Mouse (Mus musculus) heart, postnatal 10 days (tissue): ENCODE measurements at regions not wholly inside any gene's neighbourhood (a gene's known extent, or its start where the extent isn't known, plus 50 kb on each side); places are given as distances from the start of the nearest gene placed in this dataset.
A peak's percentile ranks its signal among the peaks of the same experiment; 100 is the strongest.

ENCODE experiments used
- DNase-seq, 2 experiments: peaks; one replicate each; pipeline ENCODE4 v3.0.0; 2021
- intact Hi-C: fragments of 180-260 bp; cut with DNase I; formaldehyde crosslinking; loops from one replicate; pipeline ENCODE4 v1.15.1; 2025

DNA sequence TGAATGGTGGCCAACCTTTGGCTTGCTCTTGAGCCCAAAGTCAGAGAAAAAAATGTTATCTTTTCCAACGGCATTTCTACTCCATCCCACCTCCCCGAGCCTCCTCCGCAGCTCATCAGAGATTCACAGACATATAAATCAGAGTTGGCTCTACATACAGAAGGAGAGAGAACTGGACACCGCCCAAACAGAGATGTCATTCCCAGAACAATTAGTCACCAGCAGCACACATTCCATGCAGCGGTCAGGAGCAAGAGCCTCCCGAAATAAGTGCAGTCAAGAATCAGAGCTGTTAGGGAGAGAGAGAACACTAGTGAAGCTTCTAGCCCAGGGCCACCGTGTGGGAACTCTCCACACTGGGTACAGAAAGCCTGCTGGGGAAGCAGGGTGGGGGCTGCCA lies 121.2 kb upstream of the Dyrk2 start:
- DNase-seq: peak; percentile 71 to 84
- intact Hi-C loops: no loop called here

DNA sequence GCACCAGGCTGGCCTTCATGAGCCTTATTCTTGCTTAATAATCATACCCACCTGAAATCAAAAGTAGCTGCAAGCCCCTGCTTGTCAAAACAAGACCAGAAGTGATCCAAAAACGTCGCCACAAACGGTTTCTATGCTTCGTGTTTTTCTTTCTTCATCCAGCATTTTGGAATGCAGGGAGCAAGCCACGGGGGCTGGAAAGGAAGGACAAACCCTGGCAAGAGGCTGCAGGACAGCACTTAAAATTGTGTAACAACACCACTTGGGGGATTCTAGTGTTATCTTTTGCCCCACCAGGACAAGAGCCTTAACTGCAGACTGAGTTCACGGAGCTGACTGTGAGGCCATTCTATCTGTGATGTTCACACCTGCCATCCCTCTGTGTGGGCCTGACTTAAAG lies 120.5 kb upstream of the Dyrk2 start:
- peak in 1 of 2 experiments; percentile 37 for DNase-seq
- intact Hi-C loops: no loop called here

DNA sequence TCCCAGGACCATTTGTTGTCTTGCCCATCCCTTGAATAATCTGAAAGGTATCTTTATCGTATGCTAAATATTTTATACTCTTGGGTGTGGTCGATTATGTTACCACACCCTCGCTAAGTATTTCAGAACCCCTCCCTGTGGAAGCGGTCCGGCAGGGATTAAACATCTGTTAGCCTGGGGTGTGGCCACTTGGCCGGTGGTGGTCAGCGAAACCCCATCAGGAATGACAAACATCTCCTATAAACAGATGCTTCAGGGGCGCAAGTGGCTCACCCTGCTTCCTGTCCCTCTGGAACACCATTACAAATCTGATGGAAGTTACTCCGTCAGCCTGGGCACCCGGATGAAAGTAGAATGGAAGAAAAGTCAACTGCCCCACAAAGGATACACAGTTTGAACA lies 119.8 kb upstream of the Dyrk2 start:
- DNase-seq: no peak
- intact Hi-C loops: no loop called here

DNA sequence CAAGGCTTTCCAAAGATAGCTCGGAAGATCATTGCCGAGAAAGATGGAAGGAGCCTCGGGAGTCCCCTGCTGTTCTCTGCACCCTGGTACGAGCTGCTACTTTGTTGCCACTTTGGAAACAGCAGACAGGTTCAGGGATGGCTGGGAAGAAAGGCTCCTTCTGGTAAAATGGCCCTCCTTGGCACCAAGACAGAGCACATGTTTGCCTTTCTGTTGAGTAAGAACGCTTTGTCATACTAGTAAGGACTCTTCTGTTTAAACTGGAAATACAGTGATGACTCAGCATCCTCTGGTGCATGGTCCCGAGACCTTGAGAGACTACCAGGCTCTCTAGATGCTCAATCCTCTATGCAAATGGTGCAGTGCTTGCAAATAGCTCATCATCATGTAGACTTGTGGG lies 118.2 kb upstream of the Dyrk2 start:
- no peak for DNase-seq
- intact Hi-C loops: no loop called here

DNA sequence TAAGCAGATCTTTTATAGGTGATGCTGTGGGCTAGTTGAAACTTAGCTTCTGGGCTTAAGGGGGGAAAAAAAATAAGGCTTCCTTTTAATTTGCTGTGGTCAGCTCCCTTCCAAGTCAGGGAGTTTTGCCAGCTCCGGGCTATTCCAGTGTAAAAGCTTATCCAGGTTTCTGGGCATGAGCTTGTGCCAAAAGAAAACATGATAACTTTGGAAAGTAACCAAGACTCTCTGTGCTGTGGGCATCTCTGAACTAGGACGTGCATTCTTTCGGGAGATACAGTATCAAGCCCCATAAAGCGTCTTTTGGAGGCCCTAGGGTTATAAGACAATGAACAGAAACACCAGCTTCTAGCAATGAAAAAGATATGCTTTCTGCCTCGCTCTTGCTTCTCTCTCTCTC lies 114.6 kb upstream of the Dyrk2 start:
- intact Hi-C loops: loop anchor here (5.0 kb wide), 1 partner anchor 112 kb away; the partner anchor contains the start of gene Dyrk2
- peak; percentile 52 to 63 for DNase-seq

DNA sequence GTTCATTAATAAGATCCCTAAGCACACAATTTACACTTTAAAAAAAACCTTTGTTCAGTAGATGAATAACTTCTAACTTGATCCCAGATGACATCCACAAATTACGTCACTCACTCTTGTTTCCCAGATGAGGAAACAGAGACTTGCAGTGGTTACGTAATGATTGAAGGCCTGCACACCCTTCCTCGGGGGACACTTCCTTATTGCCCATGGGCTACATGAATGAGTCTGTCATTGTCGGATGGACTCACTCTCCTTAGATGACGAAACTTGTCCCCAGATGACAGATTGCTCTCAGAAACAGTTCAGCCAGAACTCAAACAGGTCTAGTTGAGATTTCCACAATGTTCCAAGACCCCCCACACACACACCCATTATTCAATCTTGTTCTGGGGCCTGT lies 111.4 kb upstream of the Dyrk2 start:
- no peak for DNase-seq
- intact Hi-C loops: loop anchor here (5.0 kb wide), 1 partner anchor 109 kb away; the partner anchor contains the start of gene Dyrk2

DNA sequence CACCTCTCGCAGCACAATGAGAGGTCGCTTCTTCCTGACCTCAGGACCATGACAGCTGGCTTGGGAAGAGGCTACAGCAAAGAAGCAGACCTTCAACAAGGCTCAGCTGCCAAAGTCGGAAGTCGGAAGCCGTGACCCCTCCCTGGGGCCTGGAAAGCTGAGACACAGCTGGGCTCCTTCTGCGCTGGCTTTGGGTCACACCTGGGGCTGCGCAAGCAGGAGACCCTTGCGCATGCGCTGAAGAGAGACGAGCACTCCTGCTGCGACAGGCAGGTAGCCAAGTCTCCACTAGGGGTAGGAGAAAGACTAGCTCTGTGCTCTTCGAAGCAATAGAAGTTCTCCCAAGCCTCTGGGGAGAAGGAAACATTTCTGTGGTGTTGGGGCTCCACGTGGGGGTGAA lies 109.3 kb upstream of the Dyrk2 start:
- intact Hi-C loops: no loop called here

DNA sequence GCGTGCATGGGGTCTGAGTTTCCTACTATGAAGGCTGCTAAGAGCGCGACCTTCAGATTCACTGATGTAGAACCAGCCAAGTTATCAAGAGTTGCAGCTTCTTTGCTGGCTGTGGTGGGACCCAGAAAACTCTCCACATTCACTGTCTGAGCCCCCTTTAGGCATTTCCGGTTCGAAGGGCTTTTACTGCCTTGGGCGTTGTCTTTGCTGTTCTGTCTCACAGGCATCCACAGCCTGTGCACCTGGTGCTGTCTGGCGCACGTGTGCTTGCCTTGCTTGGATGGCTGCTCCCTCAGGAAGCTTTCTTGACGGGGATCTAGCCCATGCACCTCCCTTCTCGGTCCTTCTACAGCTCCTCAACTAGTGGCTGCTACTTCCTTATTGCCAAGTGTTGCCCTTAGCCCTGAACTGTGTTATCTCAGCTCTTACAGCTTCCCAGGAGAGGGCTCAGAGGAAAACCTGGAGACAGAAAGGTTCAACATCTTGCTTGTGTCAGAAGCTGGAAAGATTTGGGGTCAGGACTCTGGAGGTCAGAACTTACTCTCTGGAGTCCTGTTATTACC lies 108.3 kb upstream of the Dyrk2 start:
- intact Hi-C loops: no loop called here
- no peak for DNase-seq

More for the DNA sequence above, 109.3 kb upstream of the Dyrk2 start:
- peak in 1 of 2 experiments; percentile 23 for DNase-seq

DNA sequence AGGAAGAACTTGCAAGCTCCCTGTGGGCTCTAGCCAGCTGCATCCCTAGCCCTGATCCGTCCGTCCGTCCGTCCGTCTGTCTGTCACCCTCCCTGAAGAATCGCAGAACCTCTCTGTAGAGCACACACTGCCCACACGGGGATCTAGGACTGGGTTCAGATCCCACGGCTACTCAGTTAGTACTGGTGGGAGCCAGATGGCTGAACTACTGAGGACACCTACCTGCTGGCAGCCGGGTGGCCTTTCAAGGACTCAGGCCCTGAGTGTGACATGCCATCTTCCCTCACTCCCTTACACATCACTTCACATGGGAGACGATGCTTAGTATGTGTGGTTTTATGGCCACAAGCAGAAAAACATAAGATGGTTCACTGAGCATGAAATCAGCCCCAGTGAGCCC lies 106.4 kb upstream of the Dyrk2 start:
- intact Hi-C loops: no loop called here
- DNase-seq: no peak

DNA sequence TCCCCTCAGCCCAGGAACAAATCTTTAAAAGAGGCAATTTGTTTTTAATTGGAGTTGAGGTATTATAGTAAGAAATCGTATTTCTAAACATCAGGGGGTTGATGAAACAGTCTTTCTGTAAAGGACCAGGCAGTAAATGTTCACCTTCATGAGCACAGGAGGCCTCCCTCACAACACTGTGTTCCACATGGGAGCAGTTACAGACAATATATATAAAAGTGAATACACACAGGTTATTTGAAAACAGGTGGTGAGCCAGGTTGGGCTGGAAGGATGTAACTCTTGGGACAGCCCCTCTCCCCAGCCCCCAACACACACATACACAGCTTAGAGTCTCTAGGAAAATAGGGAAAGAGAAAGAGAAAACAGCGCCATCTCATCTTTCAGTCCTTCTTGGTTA lies 105.8 kb upstream of the Dyrk2 start:
- DNase-seq: no peak
- intact Hi-C loops: no loop called here

DNA sequence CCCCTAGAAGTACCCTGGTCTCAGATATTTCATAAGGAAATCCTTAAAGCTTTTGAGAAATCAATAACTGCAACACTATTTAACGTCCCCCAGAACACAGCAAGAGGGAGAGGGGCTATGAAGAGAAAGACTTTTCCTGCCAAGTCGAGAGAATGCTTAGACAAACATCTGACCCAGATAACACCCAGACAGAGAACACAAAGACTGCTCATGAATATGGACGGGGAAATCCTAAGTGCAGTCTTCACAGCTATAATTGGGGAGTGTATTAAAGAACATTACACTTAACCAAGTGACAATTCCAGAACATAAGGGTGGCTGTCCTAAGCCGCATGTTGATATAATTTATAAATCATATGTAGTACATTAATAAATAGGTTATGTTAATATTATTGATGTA lies 103.3 kb upstream of the Dyrk2 start:
- no peak for DNase-seq
- intact Hi-C loops: no loop called here

DNA sequence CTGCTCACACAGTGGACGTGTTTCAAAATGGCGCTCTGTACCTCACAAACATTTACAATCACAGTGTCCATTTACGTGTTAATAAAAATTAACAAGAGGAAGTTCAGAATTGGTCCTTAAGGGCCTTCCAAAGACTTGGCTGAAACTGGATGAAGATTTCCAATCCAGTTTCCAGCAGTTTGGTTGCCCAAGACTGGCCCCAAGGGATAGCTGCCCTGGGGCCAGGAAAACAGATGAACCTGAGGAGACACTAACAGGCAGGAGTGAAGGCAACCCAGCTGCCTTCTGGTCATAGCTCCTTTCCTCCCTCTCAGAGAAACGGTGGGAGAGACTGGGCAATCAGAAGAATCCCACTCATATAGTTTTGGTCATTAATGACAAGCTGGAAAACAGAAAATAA lies 102.6 kb upstream of the Dyrk2 start:
- intact Hi-C loops: no loop called here
- no peak for DNase-seq

DNA sequence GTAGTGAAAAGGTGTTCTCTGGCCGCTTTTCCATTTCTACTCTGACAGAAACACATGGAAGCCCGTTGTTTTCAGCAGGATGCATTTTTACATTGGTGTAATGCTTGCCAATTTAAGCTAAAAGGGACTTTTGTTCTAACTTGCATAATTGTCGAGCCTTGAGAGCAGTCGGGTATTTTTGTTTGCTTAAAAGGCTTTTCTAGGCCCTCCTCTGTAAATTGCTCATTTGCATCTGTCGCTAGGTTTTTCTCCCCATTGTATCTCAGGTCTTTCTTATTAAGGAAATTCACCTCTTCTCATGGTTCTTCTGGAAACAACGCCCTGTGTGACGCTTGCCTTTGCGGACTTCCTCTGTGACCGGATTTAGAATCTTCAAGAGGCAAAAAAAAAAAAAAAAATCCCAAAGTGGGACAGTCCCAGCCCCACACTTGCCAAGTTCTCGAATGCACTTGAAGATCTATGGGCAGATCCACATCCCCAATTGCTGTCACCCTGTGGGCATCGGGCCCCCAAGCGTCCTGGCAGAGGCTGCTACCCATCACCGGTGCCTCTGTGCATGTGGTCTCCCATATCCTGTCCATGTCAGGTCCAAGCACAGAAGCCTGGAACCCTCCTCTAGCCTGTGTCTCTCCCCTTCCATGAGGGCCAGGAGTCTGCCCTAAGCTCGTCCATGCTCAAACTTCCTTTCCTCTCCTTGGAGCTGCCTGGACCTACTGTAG lies 100.6 kb upstream of the Dyrk2 start:
- intact Hi-C loops: no loop called here
- no peak for DNase-seq

DNA sequence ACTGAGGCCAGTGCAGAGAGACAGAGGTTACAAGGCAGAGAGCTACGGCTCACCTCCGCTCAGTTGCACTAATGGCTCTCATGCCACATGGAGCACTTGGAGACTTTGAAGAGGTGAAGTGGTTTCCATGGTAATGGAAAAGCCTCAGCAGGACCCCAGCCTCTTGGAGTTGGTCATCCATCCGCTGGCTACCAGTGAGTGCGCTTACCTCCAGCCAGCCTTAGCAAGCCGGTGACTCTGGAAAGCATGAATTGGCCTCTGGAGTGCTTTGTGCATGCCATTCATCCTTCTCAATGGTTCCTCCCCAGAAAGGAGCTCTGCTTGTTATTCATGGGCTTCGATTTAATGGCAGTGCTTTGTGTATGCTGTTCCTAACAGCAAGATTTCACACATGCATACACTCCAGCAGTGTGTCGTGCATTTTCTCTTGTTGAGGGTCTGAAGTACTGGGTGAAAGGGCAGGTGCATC lies 91.7 kb upstream of the Dyrk2 start:
- intact Hi-C loops: no loop called here
- DNase-seq: no peak

DNA sequence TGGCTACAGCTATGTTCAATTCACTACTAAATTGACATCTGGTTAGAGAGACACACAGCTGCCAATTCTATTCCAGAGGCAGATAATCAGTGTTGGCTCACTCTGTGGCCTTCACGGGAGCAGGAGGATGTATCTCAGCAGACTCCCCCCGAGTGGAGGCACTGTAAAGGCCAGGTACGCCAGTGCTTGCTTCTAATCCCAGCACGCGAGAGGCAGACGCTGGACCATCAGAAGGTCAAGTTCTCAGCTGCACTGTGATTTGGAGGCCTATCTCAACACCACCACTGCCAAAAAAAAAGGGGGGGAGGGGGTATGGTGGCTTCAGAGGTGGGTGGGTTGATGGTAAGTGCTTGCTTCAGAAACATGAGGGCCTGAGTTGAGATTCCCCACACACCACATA lies 90.1 kb upstream of the Dyrk2 start:
- DNase-seq: no peak
- intact Hi-C loops: no loop called here

DNA sequence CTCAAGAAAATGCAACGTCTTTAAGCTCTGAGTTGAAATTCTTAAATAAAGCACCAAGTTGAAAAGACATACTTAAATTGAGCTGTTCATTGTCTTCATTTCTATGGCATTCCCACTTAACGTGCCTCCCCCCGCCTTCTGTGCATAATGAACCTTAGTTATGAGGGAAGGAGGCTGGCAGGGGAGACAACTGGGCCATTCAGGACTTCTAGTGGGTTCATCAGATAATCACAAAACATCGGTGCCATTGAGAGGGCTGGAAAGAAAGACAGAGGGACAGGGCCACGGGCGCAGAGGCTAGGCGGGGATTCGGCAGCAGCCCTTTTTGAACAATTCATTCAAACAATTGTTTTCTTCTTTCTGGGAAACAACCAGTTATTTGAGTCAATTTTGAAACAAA lies 89.6 kb upstream of the Dyrk2 start:
- DNase-seq: no peak
- intact Hi-C loops: no loop called here

DNA sequence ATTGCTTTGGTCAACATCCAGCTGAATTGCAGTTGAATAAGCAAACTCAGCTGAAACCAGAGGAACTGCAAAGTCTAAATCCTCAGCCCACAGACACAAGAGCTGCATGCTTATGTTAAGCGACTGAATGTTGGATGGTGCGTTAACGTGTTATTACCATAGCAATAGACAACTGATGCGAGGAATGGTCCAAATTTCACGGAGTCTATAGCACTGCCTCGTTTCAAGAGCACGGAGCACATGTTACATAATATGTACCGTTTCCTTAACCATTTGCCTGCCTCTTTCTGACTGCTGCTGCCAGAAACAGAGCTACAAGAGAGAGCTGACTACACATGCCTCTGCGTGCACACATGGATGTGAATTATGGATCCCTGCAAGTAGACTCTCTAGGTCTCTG lies 86.3 kb upstream of the Dyrk2 start:
- intact Hi-C loops: no loop called here
- DNase-seq: no peak

DNA sequence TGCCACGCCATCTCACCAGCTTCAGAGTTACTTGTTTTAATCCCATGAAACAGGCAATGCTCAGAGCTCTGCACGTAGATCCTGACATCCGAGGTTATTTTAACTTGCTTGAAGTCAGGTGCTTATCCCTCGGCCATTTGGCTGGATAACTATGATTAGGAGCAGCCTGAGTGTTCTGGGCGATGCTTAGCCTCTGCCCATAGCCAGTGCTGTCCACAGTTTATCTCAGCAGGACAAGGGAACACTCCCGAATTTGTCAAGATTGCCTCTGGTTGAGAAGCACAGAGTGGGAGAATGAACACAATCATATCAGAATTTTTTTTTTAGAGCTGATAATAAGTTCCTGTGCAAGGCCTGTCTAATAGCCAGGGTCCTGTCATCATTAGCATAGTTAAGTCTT lies 83.4 kb upstream of the Dyrk2 start:
- DNase-seq: peak in 1 of 2 experiments; percentile 17
- intact Hi-C loops: no loop called here

DNA sequence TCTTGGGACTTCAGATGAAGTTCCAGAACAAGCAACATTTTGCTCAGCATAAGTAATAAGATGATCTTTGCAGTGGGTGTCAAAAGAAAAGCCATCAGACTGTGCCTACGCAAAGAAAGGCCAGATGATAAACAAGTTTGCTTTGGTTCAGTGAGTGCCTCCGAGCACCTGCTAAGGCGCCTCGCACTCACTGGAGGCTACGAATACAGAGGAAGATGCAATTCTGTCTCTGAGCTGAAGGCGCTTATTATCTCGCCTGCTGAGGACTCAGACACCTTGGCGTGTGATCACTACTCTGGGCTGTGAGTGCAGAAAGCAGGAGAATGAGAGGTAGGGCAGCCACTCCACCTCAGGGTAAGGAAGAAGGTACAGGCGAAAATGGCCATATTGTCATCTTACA lies 82.7 kb upstream of the Dyrk2 start:
- DNase-seq: no peak

DNA sequence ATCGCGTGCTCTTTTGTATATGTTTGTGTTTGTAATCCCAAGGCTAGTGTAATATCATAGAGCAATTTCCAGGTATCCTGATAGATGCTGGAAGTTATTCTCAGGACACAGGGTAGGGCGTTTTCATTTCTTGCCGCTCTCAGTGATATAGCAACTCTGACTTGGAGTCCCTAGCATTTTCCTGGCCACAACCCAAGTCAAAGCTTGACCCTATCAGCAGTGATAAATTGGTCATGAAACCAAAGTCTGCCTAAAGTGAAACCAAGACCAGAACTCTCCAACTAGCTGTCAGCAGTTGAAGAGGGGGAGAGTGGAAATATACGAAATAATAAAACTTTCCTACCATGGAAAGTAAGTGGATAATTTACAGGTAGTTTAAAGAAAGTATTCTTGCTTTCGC lies 77.7 kb upstream of the Dyrk2 start:
- intact Hi-C loops: no loop called here
- peak; percentile 62 to 63 for DNase-seq

More for the DNA sequence above, 82.7 kb upstream of the Dyrk2 start:
- intact Hi-C loops: no loop called here

DNA sequence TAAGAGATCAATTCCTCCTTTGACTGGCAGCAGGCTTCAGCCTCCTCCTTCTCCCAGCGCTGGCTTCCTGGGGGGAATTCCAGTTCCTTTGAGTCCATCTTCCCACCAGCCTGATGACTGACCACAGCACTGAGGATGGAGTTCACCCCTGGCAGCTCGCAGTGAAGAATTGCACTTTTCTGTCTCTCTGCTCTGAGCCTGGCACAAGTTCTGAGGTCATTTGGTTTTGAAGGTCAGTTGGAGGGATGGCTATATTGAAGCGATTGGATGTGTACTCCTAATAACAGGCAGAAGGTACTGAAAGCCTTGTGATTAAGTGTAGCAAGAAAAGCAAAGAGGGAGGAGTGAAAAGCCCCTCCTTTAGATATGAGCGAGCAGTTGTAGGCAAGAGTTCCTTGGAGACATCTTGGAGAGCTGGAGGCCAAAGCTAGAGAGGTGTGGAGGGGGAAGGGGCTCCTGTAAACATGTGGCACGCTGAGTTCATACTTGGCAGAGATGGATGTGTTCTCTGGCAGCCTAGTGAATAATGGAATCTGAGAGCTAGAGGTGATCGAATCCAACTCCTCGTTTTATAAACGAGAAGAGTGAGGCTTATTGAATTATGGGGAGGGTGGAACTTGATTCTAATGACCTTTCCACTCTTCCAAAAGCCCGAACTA lies 77.1 kb upstream of the Dyrk2 start:
- peak; percentile 27 to 48 for DNase-seq
- intact Hi-C loops: no loop called here

DNA sequence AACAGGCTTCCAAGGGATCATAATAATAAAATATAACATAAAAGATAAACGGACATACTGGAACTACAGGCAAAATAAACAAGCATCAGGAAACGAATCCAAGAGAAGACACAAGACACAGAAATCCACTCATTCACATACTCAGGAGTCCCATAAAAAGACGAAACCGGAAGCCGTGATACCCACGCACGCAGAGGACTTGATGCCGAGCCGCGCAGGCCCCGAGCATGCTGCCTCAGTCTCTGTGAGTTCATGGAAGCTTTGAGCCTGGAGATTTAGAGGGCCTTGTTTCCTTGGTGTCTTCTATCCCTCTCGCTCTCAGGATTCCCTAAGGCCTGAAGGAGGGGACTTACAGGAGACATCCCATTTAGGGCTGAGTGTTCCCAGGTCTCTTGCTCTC lies 57.3 kb upstream of the Dyrk2 start:
- no peak for DNase-seq
- intact Hi-C loops: no loop called here
